Mouse (Mus musculus): Measurements from ENCODE around the gene Prkar1b. TPM values are rescaled to one million over a fixed set of nuclear protein-coding genes. Genes with fewer than 3 reads are reported as not detected.

Gene Prkar1b
- polyA plus RNA-seq, 1 experiment from 2014 or later = 13.5 TPM

GRCm38 (mm10) chr5:139004588-139004987 is 145.2 kb downstream of the Prkar1b start:
- no peak for TF ChIP-seq CTCF (IDR thresholded peaks at IDR 0.05; ENCODE audit: low read depth)
- no peaks in the 10 kb centered on the region for H3K36me3 ChIP-seq (ENCODE audit: insufficient read depth)
- H3K4me3 ChIP-seq (ENCODE audit: low read depth, low read length) = no peak overlapping the region
- H3K4me1 ChIP-seq (ENCODE audit: insufficient read depth) = no peaks in the 10 kb centered on the region
- ATAC-seq (ENCODE audit: insufficient read depth) = no peak
- DNase-seq = no peak
- 75% methylated on average over 6 of the region's 6 CpGs for whole genome bisulfite sequencing
- no peaks in the 10 kb centered on the region; the same call in 1 of the 2 replicates for H3K9me3 ChIP-seq (ENCODE audit: low read depth, low read length)
- H3K27ac ChIP-seq (ENCODE audit: low read depth) = no peak overlapping the region
- 0 out of 2 replicates have a peak, but pooled peaks cover 5% of the 10 kb centered on the region for H3K27me3 ChIP-seq (ENCODE audit: insufficient read depth, low read length)
- no peak overlapping the region for H3K9ac ChIP-seq
- H3K4me2 ChIP-seq = no peak overlapping the region

- DNase-seq (no peak), ATAC-seq (ENCODE audit: insufficient read depth) (no peak)
- H3K27ac ChIP-seq (ENCODE audit: low read depth) = no peak overlapping the region
- H3K9ac ChIP-seq = no peak overlapping the region
- H3K4me1 ChIP-seq (ENCODE audit: insufficient read depth) = no peaks in the 10 kb centered on the region
- no peak for TF ChIP-seq CTCF (IDR thresholded peaks at IDR 0.05; ENCODE audit: low read depth)
- no peaks in the 10 kb centered on the region for H3K36me3 ChIP-seq (ENCODE audit: insufficient read depth)
- no peaks in the 10 kb centered on the region; the same call in 1 of the 2 replicates for H3K9me3 ChIP-seq (ENCODE audit: low read depth, low read length)
- H3K4me2 ChIP-seq = no peak overlapping the region
- H3K4me3 ChIP-seq (ENCODE audit: low read depth, low read length) = no peak overlapping the region
- H3K27me3 ChIP-seq (ENCODE audit: insufficient read depth, low read length) = peaks cover 43% of the 10 kb centered on the region
- WGBS = 67% methylated on average over 7 of the region's 7 CpGs
Measured at GRCm38 (mm10) chr5:138999716-139000115, 150.1 kb downstream of the Prkar1b start.

DNA sequence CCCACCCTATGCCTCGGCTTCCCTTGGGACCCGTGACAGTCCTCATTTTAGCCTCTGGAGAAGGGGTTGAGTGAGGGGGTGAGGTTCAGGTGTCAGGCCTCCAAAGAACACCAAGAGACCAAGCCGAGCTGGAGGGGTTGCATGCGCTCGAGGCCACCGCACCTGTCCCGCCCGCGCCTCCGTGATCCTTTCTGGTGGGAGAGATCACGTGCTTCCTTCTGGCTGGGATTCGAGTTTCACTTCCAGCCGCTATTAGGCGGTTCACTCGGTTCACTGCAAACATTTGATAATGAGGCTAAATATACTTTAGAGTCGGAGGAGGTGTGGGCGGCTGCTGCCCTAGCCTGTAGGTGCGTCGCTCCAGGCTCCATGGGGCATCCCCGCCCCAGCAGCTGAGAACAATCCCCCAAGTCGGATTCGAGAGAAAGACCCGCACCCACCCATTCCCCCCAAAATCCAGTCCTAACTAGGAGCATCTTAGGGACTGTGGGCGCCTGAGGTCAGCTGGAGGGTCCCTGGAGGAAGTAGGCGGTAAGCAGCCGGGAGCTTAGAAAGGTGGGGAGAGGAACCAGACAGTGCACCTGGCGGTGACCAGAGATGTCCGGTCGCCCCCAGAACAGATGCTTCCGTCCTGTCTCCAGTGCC is 151.7 kb downstream of the Prkar1b start:
- WGBS = 2% methylated on average over 30 of the region's 30 CpGs
- no peaks in the 10 kb centered on the region; the same call in 1 of the 2 replicates for H3K9me3 ChIP-seq (ENCODE audit: low read depth, low read length)
- peak; percentile 62 for DNase-seq
- no peak overlapping the region for H3K27ac ChIP-seq (ENCODE audit: low read depth)
- H3K9ac ChIP-seq = no peak overlapping the region; the same call in 1 of the 2 replicates
- ATAC-seq (ENCODE audit: insufficient read depth) = no peak
- no peaks in the 10 kb centered on the region for H3K36me3 ChIP-seq (ENCODE audit: insufficient read depth)
- peak overlapping the region; percentile 92 for H3K4me2 ChIP-seq
- no peaks in the 10 kb centered on the region for H3K4me1 ChIP-seq (ENCODE audit: insufficient read depth)
- peak overlapping the region; percentile 28 for H3K4me3 ChIP-seq (ENCODE audit: low read depth, low read length)
- peaks cover 59% of the 10 kb centered on the region for H3K27me3 ChIP-seq (ENCODE audit: insufficient read depth, low read length)
- TF ChIP-seq CTCF (IDR thresholded peaks at IDR 0.05; ENCODE audit: low read depth) = no peak

DNA sequence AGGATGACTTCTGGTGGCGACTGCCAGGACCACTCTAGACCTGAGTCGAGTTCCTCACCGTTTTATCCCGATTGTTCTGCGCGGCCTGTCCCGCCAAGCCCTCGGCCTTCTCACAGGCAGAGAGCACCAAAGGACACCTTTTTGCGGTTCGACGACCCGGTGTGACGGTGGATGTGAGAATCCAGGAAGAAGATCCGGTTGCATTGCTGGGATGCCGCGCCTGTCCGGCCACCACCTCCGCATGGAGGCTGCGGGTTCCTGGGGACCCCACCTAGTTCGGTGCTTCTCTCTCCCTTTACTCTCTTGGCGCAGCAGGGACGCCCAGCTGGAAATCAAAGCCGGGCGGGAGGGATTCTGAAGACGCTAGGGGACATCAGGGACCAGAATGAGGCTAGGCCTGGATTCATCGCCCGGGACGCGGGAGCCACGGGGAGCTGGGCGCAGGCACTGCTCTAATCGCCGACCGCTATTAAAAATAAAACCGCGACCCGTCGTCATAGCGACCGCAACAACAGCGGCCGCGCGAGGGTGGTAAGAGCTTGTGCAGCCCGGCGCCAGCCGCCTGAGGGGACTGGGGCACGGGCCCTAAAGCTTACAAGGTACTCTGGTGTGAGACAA is 152.5 kb downstream of the Prkar1b start, which contains the start of gene Pdgfa:
Gene Pdgfa, minus strand, starts transcription at position 200 of the 618 bp plus-strand sequence.
- Histone ChIP-seq H3K4me3 (ENCODE audit: low read depth, low read length) (peak within 1 kb of the TSS; percentile 70), H3K9me3 (ENCODE audit: low read depth, low read length) (no peaks in the 10 kb centered on the region; the same call in 1 of the 2 replicates), H3K27ac (ENCODE audit: low read depth) (peak within 1 kb of the TSS; percentile 95), H3K9ac (peak within 1 kb of the TSS; percentile 83), H3K4me2 (peak within 1 kb of the TSS; percentile 92), H3K4me1 (ENCODE audit: insufficient read depth) (no peaks in the 10 kb centered on the region), H3K36me3 (ENCODE audit: insufficient read depth) (no peaks in the 10 kb centered on the region), H3K27me3 (ENCODE audit: insufficient read depth, low read length) (peaks cover 67% of the 10 kb centered on the region)
- TF ChIP-seq CTCF (IDR thresholded peaks at IDR 0.05; ENCODE audit: low read depth) = no peak
- 3% methylated on average over 45 of the region's 48 CpGs for WGBS
- DNase-seq = peak; percentile 90
- peak; percentile 15; the same call in 1 of the 2 replicates for ATAC-seq (ENCODE audit: insufficient read depth)

GRCm38 (mm10) chr5:138996322-138997073 is 153.3 kb downstream of the Prkar1b start:
- H3K4me1 ChIP-seq (ENCODE audit: insufficient read depth) = 0 out of 2 replicates have a peak, but pooled peaks cover 6% of the 10 kb centered on the region

GRCm38 (mm10) chr5:138995721-138996311 is 154.0 kb downstream of the Prkar1b start:
- H3K36me3 ChIP-seq (ENCODE audit: insufficient read depth) = 0 out of 2 replicates have a peak, but pooled peaks cover 5% of the 10 kb centered on the region
- peak overlapping the region; percentile 70 for H3K4me3 ChIP-seq (ENCODE audit: low read depth, low read length)
- peak; percentile 43; the same call in 1 of the 2 replicates for TF ChIP-seq CTCF (IDR thresholded peaks at IDR 0.05; ENCODE audit: low read depth)
- H3K4me2 ChIP-seq = peak overlapping the region; percentile 92
- peak overlapping the region; percentile 95 for H3K27ac ChIP-seq (ENCODE audit: low read depth)
- peak overlapping the region; percentile 83 for H3K9ac ChIP-seq
- peak; percentile 66 for ATAC-seq (ENCODE audit: insufficient read depth)
- under 1% methylated on average over 51 of the region's 52 CpGs for WGBS
- peaks cover 9% of the 10 kb centered on the region; the same call in 1 of the 2 replicates for H3K4me1 ChIP-seq (ENCODE audit: insufficient read depth)
- H3K9me3 ChIP-seq (ENCODE audit: low read depth, low read length) = no peaks in the 10 kb centered on the region; the same call in 1 of the 2 replicates
- H3K27me3 ChIP-seq (ENCODE audit: insufficient read depth, low read length) = peaks cover 80% of the 10 kb centered on the region
- DNase-seq = peak; percentile 84

More at GRCm38 (mm10) chr5:138996322-138997073, 153.3 kb downstream of the Prkar1b start:
- 7% methylated on average over 24 of the region's 24 CpGs for WGBS
- Histone ChIP-seq H3K4me2 (peak overlapping the region; percentile 92), H3K36me3 (ENCODE audit: insufficient read depth) (no peaks in the 10 kb centered on the region), H3K27ac (ENCODE audit: low read depth) (peak overlapping the region; percentile 95), H3K9ac (peak overlapping the region; percentile 83), H3K9me3 (ENCODE audit: low read depth, low read length) (no peaks in the 10 kb centered on the region; the same call in 1 of the 2 replicates), H3K27me3 (ENCODE audit: insufficient read depth, low read length) (peaks cover 75% of the 10 kb centered on the region), H3K4me3 (ENCODE audit: low read depth, low read length) (peak overlapping the region; percentile 70)
- ATAC-seq (ENCODE audit: insufficient read depth) = peak; percentile 8; the same call in 1 of the 2 replicates
- peak; percentile 59 for DNase-seq
- TF ChIP-seq CTCF (IDR thresholded peaks at IDR 0.05; ENCODE audit: low read depth) = peak; percentile 63

Data from lung, embryonic 14.5 days (tissue).